Mouse (Mus musculus) kidney, adult 18-20 months (tissue): ENCODE measurements around the gene Hamp2.
"Not testable (repeated sequence)": the region's sequence is repeated elsewhere in the genome, so short reads cannot be mapped to it uniquely, and the experiment has no call there.

Experiments used
- DNase-seq: peaks from one replicate; pipeline ENCODE4 v3.0.0; 2021

The Hamp2 gene

GRCm38 (mm10) chr7:30924581-30924980, at the start of gene Hamp2:
TSS of gene Hamp2 (minus strand) at chr7:30924681.
- DNase-seq = not testable (repeated sequence)

- peak; percentile 92 for DNase-seq
Measured at GRCm38 (mm10) chr7:30973501-30974289, 49.2 kb upstream of the Hamp2 start, which contains the start of gene Fam187b. TSS of gene Fam187b (plus strand) at chr7:30973790.

- no peak for DNase-seq
Measured at GRCm38 (mm10) chr7:30973251-30973500, 48.7 kb upstream of the Hamp2 start, which contains the start of gene Lsr. TSS of gene Lsr (minus strand) at chr7:30973464.

GRCm38 (mm10) chr7:30972426-30973250, 48.2 kb upstream of the Hamp2 start:
- peak; percentile 22 for DNase-seq

GRCm38 (mm10) chr7:30971901-30972300, 47.4 kb upstream of the Hamp2 start:
- DNase-seq = no peak

- no peak for DNase-seq
Measured at GRCm38 (mm10) chr7:30969174-30969573, 44.7 kb upstream of the Hamp2 start.

- no peak for DNase-seq
Measured at GRCm38 (mm10) chr7:30968611-30969010, 44.1 kb upstream of the Hamp2 start.

- DNase-seq = no peak
Measured at GRCm38 (mm10) chr7:30966657-30967056, 42.2 kb upstream of the Hamp2 start.

GRCm38 (mm10) chr7:30965677-30966076, 41.2 kb upstream of the Hamp2 start:
- no peak for DNase-seq

GRCm38 (mm10) chr7:30964366-30964765, 39.9 kb upstream of the Hamp2 start:
- no peak for DNase-seq

GRCm38 (mm10) chr7:30962862-30963261, 38.4 kb upstream of the Hamp2 start:
- DNase-seq = no peak

GRCm38 (mm10) chr7:30959786-30960349, 35.4 kb upstream of the Hamp2 start:
- DNase-seq = no peak

GRCm38 (mm10) chr7:30958866-30959487, 34.5 kb upstream of the Hamp2 start:
- DNase-seq = no peak

- DNase-seq = no peak
Measured at GRCm38 (mm10) chr7:30958109-30958865, 33.8 kb upstream of the Hamp2 start.

- peak; percentile 98 for DNase-seq
Measured at GRCm38 (mm10) chr7:30957367-30957783, 32.9 kb upstream of the Hamp2 start.

GRCm38 (mm10) chr7:30956756-30957366, 32.4 kb upstream of the Hamp2 start, which contains the start of gene Usf2:
TSS of gene Usf2 (minus strand) at chr7:30956803.
- peak; percentile 81 for DNase-seq

GRCm38 (mm10) chr7:30956357-30956751, 31.9 kb upstream of the Hamp2 start:
- DNase-seq = no peak

GRCm38 (mm10) chr7:30955584-30956356, 31.3 kb upstream of the Hamp2 start:
- DNase-seq = peak; percentile 94

GRCm38 (mm10) chr7:30954971-30955520, 30.6 kb upstream of the Hamp2 start:
- DNase-seq = no peak

GRCm38 (mm10) chr7:30954036-30954435, 29.6 kb upstream of the Hamp2 start:
- no peak for DNase-seq

GRCm38 (mm10) chr7:30953459-30953858, 29.0 kb upstream of the Hamp2 start:
- no peak for DNase-seq
